Mouse (Mus musculus) liver, postnatal 0 days (tissue): ENCODE results near the gene Cyp2s1.

Experiments
- CTCF ChIP-seq: sonication (generic); IDR thresholded peaks from 2 replicates; pipeline ENCODE4 v1.5.1; 2016; ENCODE audit warnings: antibody characterized with exemption, low read depth
- EP300 ChIP-seq: IDR thresholded peaks from 2 replicates; pipeline ENCODE4 v1.6.1; 2016; ENCODE audit warnings: antibody characterized with exemption, low read depth, mild to moderate bottlenecking

GRCm38 (mm10) chr7:25764221-25764620, 52.5 kb downstream of the Cyp2s1 start:
- TF ChIP-seq CTCF: no peak
- TF ChIP-seq EP300: no peak
